Mouse (Mus musculus) heart, postnatal 25 days (tissue): ENCODE results near the gene Gsta3. TPM values are rescaled to one million over a fixed set of nuclear protein-coding genes. Genes with fewer than 3 reads are reported as not detected.
A peak's percentile ranks its signal among the peaks of the same experiment; 100 is the strongest.
"Not testable (repeated sequence)": the region's sequence is repeated elsewhere in the genome, so short reads cannot be mapped to it uniquely, and the experiment has no call there.

Source experiments
- DNase-seq: peaks from one replicate; pipeline ENCODE4 v3.0.0; 2022; ENCODE audit warnings: low spot score
- intact Hi-C: fragments of 180-260 bp; cut with DNase I; formaldehyde crosslinking; loops from one replicate; pipeline ENCODE4 v1.15.1; 2025
- total RNA-seq, 2 experiments: library from RNA; stranded (reverse); gene quantifications; 2 replicates each; pipeline ENCODE4 v1.2.3; 2021

Gsta3 gene
- total RNA-seq, 2 experiments from 2014 or later, result 6.5 to 11.0 TPM

DNA sequence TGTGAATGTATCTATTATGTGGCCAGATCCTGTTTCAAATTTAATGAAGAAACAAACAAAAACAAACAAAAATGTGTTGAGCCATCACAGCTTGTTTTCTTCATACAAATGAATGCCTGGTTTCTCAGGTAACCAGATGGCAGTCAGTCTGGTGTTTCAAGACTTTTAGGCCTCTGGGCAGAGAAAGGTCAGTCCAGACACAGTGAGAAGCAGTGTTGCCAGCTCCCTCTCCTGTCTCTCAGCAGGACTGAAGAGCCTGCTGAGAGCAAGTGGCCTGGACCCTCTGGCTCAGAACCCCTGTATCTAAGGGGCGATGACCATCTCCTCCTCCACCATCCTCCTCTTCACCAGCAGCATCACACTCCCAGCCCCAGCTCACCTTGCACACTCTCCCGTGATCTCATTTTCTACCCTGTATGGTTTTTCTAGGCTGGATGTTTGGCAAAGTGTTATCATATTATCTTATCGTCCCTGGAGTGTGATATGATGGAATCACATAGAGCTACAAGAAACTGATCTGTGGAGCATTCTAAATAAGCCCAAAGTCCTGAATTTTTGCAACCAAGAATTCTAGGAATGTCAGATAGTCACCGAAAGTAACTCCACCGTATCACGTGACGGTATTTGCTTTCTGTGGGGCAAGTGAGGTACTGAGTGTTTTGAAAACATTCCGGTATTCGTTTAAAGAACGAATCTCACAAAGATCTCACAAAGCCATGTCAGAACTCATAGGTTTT lies 12.3 kb downstream of the Gsta3 start:
- DNase-seq, result no peak
- intact Hi-C loops, result no loop called here

DNA sequence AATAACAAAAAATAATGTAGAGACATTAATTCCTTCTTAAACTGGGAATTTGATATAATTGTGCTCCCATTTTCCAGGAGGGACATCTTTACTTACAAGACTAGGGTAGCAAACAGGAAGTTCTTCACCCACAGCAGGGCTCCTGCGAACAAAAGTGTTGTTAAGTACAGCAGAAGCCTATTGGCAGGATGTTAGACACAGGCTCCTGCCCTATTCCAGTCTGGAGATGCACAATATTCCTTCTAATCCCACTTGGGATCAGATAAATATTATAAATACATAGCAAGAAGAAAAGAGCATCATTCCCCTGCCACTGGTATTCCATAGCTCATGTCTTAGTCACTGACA lies 12.9 kb downstream of the Gsta3 start:
- intact Hi-C loops, result no loop called here
- DNase-seq, result no peak

- intact Hi-C loops, result no loop called here
- no peak for DNase-seq
Observed at GRCm38 (mm10) chr1:21253856-21254255, 13.5 kb downstream of the Gsta3 start.

GRCm38 (mm10) chr1:21255625-21256345 lies 15.4 kb downstream of the Gsta3 start:
- no peak for DNase-seq
- intact Hi-C loops, result no loop called here

DNA sequence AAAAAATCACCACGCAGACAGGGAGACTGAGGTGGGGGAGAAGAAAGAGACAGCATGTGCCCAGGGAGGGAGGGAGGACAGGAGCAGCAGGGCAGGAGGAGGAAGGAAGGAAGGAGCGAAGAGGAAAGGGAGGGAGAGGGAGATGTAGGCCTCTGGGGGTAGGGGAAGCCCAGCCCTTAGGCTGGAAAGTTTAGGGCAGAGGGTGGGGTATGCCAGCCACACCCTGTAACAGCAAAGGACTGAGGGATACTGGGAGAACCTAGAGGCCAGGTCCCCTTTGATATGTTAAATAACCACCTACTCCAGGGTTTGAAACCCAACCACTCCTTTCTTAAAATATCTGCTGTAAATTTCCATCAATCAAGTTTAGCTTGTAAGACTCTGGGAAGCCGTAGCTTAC lies 16.0 kb downstream of the Gsta3 start:
- intact Hi-C loops, result no loop called here
- DNase-seq, result no peak

DNA sequence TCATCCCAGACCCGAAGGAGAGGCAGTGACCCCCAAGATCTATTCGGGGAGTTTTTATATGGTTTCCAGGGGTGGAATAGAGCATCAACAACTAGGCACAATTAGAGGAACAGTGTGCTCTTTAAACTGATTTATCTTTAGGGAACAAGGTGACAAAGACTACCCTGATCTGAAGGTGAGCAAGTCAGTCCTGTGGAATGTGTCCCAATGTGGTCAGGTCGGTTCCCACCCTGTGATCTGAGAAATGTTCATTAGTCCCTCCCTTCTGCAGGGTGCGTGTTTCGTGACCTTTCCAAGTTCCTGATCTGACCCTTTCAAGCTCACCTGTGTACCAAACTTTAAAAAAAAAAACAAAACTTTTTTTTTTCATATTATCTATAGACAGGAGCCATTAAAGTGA lies 16.5 kb downstream of the Gsta3 start:
- intact Hi-C loops, result no loop called here
- DNase-seq, result no peak

- DNase-seq, intact Hi-C loops: not testable (repeated sequence)
Observed at GRCm38 (mm10) chr1:21259981-21260380, 19.6 kb downstream of the Gsta3 start.

DNA sequence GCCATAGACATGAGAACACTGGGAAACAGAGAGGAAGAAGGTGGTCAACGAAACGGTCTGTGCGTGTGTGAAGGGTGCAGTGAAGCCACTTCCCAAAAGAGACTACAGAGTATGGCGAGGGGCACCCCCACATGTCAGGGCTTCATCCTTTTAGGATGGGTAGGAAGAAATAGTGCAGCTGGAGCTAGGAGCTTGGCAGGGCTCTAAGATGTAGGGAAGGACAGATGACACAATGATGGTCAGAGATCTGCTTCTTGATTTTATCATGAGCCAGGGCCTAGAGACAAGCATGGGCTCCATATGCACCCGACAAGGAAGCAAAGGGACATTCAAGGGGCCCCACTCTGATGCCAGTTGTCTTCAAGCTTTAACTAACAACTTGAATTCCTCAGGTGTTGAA lies 22.0 kb downstream of the Gsta3 start:
- DNase-seq, result no peak
- intact Hi-C loops, result no loop called here

- no peak for DNase-seq
- intact Hi-C loops, result no loop called here
Observed at GRCm38 (mm10) chr1:21263986-21264385, 23.6 kb downstream of the Gsta3 start.

- intact Hi-C loops, result no loop called here
- no peak for DNase-seq
Observed at GRCm38 (mm10) chr1:21264747-21265146, 24.4 kb downstream of the Gsta3 start.

DNA sequence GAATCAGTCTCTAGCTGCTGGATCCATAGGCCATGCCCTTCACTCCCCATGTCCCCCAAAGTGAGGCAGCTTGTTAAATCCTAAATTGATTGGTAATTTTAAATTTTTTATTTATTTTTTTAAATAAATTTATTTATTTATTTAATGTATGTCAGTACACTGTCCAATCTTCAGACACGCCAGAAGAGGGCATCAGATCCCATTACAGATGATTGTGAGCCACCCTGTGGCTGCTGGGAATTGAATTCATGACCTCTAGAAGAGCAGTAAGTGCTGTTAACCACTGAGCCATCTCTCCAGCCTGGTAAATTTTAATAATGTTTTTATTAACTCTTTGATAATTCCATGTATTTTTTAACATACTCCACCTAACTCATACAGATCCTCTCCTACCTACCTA lies 26.4 kb downstream of the Gsta3 start:
- intact Hi-C loops, result no loop called here
- DNase-seq, result no peak

DNA sequence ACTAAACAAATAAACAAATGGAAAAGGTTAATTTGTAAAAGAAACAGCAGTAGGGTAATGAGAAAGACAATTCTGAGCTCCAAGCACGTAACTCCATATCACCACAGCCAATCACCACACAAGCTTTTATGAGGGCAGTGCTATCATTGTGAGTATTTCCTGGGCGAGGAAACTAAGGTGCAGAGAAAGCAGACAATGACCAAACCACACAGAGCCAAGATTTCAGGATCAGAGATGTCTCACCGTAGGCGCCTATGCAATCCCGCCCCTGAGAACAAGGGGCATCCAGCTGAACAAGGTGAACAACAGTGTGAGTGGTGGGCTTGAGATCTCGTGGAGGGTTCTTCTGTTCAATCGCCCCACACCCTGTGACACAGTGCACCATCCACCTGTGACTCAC lies 27.1 kb downstream of the Gsta3 start:
- DNase-seq, intact Hi-C loops: not testable (repeated sequence)

DNA sequence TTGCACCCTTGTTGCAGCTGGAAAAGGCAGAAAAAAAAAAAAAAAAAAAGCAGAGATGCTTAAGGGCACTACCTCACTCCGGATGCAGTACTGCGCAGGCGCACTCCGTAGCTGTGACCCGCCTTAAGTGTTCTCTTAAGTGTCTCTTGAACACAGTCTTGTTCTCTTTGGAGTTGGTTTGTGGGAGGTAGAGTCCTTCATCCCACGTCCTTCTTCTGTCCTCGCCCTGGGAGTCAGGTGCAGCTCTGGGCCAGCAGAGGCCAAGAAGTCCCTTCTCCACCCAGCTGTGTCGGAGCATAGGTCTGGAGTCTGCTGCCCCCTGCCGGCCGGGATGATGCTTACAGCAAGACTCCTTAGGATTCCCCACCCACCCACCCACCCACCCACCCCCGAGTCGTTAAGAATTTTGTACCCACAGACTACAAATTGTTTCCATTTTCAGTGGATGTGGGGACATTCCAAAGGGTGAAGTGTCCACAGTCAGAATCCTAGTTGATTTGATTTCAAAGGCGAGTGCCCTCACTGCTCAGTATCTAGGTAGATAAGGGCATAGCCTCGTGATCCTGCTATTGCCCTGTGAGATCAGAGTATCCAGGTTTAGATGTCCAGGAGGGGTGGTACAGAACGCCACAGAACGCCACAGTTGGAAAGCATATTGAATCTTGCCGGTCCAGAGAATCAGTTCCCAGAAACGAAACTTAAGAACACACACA lies 31.1 kb downstream of the Gsta3 start:
- peak; percentile 44 for DNase-seq
- intact Hi-C loops, result loop anchor here (1.0 to 5.0 kb wide), 3 partner anchors 53 to 334 kb away; partner anchors contain the start of gene Tmem14a

DNA sequence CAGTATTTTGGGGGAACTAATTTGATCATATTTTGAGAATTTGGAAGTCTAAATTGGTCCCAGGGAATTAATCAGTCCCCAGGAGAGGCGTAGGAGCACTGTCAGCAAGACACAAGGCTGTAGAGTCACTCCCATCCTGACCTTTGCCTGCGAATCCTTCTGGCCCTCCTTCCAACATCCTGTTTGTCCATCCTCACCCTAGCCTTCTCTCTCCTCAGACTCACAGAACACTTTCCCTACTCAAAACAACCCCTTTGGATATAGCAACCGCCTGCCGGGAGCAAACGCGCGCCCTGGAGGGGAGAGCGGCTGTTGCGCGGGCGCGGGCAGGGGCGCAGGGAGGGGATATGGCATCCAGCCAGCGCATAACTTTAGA lies 31.7 kb downstream of the Gsta3 start:
- peak; percentile 5 for DNase-seq
- intact Hi-C loops, result loop anchor here (5.0 kb wide), 1 partner anchor 335 kb away; no protein-coding TSS in a partner anchor

- intact Hi-C loops, result loop anchor here (5.0 kb wide), 1 partner anchor 336 kb away; no protein-coding TSS in a partner anchor
- DNase-seq, result no peak
Observed at GRCm38 (mm10) chr1:21273091-21273490, 32.7 kb downstream of the Gsta3 start.

GRCm38 (mm10) chr1:21274437-21275040 lies 34.1 kb downstream of the Gsta3 start:
- intact Hi-C loops, result loop anchor here (5.0 kb wide), 1 partner anchor 337 kb away; no protein-coding TSS in a partner anchor
- DNase-seq, result no peak

GRCm38 (mm10) chr1:21275366-21275765 lies 35.0 kb downstream of the Gsta3 start:
- intact Hi-C loops, result not testable (repeated sequence)

DNA sequence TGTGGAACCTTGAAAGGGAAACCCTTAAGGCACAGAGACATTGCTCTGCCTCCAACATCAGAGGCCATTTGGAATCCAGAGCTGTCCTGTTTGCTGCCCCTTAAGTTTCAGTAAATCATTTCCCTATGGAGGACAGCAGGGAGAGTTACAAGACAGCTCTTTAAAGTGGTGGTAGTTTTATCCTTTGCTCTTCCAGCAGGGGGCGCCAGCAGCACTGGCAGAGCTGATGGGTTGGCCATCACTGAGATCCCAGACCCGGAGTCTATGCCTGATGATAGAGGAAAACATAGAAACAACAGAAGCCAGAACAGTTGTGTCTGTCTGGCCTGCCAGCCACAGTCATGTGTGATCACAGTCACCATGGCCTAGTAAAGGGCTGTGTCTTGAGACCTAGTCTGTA lies 35.8 kb downstream of the Gsta3 start:
- intact Hi-C loops, result not testable (repeated sequence)

More at GRCm38 (mm10) chr1:21275366-21275765, 35.0 kb downstream of the Gsta3 start:
- DNase-seq, result not testable (repeated sequence)

GRCm38 (mm10) chr1:21280306-21280705 lies 39.9 kb downstream of the Gsta3 start:
- no peak for DNase-seq
- intact Hi-C loops, result no loop called here

More for the DNA sequence above, 35.8 kb downstream of the Gsta3 start:
- not testable (repeated sequence) for DNase-seq

- DNase-seq, intact Hi-C loops: not testable (repeated sequence)
Observed at GRCm38 (mm10) chr1:21284644-21285043, 44.3 kb downstream of the Gsta3 start.
